9 mouse cellular contexts compared by ENCODE assay signal in genomic region chr14:48664841-48665815, GRCm38 (mm10). TPM values are rescaled to one million over a fixed set of nuclear protein-coding genes. Genes with fewer than 3 reads are reported as not detected.
DNase-seq lines count a peak whose midpoint lies in the region; ATAC-seq and TF ChIP-seq lines count a peak whose summit lies in the region.
"Had no signal": no experiment of that assay in that cellular context is flagged by ENCODE, and none has a peak within 500 bp of the region (broad histone marks: within the 10 kb centered on the region; RNA-seq: fewer than 3 reads in every experiment).

No protein-coding gene starts in this region.

- 3% methylated on average over 50 of the region's 50 CpGs for WGBS in lung, adult 2 months
- WGBS in hindbrain, embryonic 12.5 days, result under 1% methylated on average over 49 of the region's 50 CpGs
- WGBS in neural tube, embryonic 12.5 days, result under 1% methylated on average over 50 of the region's 50 CpGs

- no peak for TF ChIP-seq POLR2A in lung, adult 2 months (IDR thresholded peaks at IDR 0.05; ENCODE audit: borderline replicate concordance, extremely low read depth, low read depth, low read length)

- peaks cover 90% of the 10 kb centered on the region for H3K27me3 ChIP-seq in hindbrain, embryonic 12.5 days
- peaks cover 94% of the 10 kb centered on the region for H3K27me3 ChIP-seq in neural tube, embryonic 12.5 days (replicated peaks)

- H3K27ac ChIP-seq in hindbrain, embryonic 12.5 days, result no peak overlapping the region
- H3K27ac ChIP-seq in neural tube, embryonic 12.5 days, result no peak overlapping the region

- no peaks in the 10 kb centered on the region for H3K9me3 ChIP-seq in hindbrain, embryonic 12.5 days (replicated peaks)
- no peaks in the 10 kb centered on the region for H3K9me3 ChIP-seq in neural tube, embryonic 12.5 days

- H3K4me3 ChIP-seq in lung, adult 2 months (replicated peaks; ENCODE audit: extremely low read depth, low read depth, low read length), result no peak overlapping the region
- peak overlapping the region; percentile 22 for H3K4me3 ChIP-seq in hindbrain, embryonic 12.5 days
- 0 out of 2 replicates have a peak overlapping the region, but pooled peaks have one; percentile 2 for H3K4me3 ChIP-seq in neural tube, embryonic 12.5 days

- H3K36me3 ChIP-seq in hindbrain, embryonic 12.5 days, result no peaks in the 10 kb centered on the region
- no peaks in the 10 kb centered on the region for H3K36me3 ChIP-seq in neural tube, embryonic 12.5 days

- no peak overlapping the region for H3K9ac ChIP-seq in hindbrain, embryonic 12.5 days
- no peak overlapping the region for H3K9ac ChIP-seq in neural tube, embryonic 12.5 days

- ATAC-seq in hindbrain, embryonic 12.5 days (ENCODE audit: low FRiP score), result peak; percentile 61; the same call in 1 of the 2 replicates
- ATAC-seq in neural tube, embryonic 12.5 days (ENCODE audit: low FRiP score, low read depth), result no peak; the same call in 1 of the 2 replicates
- ATAC-seq in monocyte, adult 5-6 weeks (replicated peaks; ENCODE audit: insufficient number of reproducible peaks, low FRiP score, low TSS enrichment, poor library complexity, severe bottlenecking), result no peak

- intact Hi-C loops in left cerebral cortex, postnatal 36 days (cut with DNase I), result loop anchor here (10.0 kb wide), 1 partner anchor 330 kb away; no protein-coding TSS in a partner anchor

- no peak overlapping the region; the same call in 1 of the 2 replicates for H3K4me2 ChIP-seq in hindbrain, embryonic 12.5 days (replicated peaks)
- H3K4me2 ChIP-seq in neural tube, embryonic 12.5 days (replicated peaks), result 0 out of 2 replicates have a peak overlapping the region, but pooled peaks have one; percentile 4

- DNase-seq in lung, adult 2 months, result peak; percentile 14
- DNase-seq in lung, postnatal 4 days, result no peak
- peak; percentile 72 for DNase-seq in embryo, embryonic 10.5 days (ENCODE audit: low spot score)
- no peak for DNase-seq in frontal cortex, postnatal 36 days (ENCODE audit: low spot score in 2 of 2)
- no peak for DNase-seq in left cerebral cortex, postnatal 36 days (ENCODE audit: low spot score in 2 of 2)

- no peaks in the 10 kb centered on the region; the same call in 1 of the 2 replicates for H3K4me1 ChIP-seq in lung, adult 2 months (ENCODE audit: control insufficient read depth, insufficient read depth, low read length)
- peaks cover 12% of the 10 kb centered on the region; the same call in 1 of the 2 replicates for H3K4me1 ChIP-seq in hindbrain, embryonic 12.5 days
- no peaks in the 10 kb centered on the region for H3K4me1 ChIP-seq in neural tube, embryonic 12.5 days

- no peak for TF ChIP-seq CTCF in lung, adult 2 months (IDR thresholded peaks at IDR 0.05; ENCODE audit: insufficient read depth, low read length)

RNA-seq across cellular contexts. Expression of gene Otx2, which starts 8.5 kb away (rescaled TPM):
- not detected in 2 replicates for polyA plus RNA-seq in lung, adult 2 months (2012; rRNA removed)
- polyA plus RNA-seq in hindbrain, embryonic 12.5 days (2016; fragmentation: Nextera tagmentation; extraction: Ambion mirVana), result 15.8 and 20.3 TPM in 2 replicates
- 0.09 TPM in 1 of 2 replicates, not detected in the other for polyA plus RNA-seq in neural tube, embryonic 12.5 days (2016; fragmentation: Nextera tagmentation; extraction: Ambion mirVana)
- not detected in 3 replicates for total RNA-seq in monocyte, adult 5-6 weeks (2017)
- under 1 TPM; 0.16 to 0.39 TPM for total RNA-seq in left cerebral cortex, postnatal 36 days (2021)
- total RNA-seq: liver, adult 2 months had no signal
- polyA plus RNA-seq: liver, adult 2 months had no signal

Comparison
In these comparisons a context has a peak if more than half of its experiments do, and no peak if none do; other contexts are left out.
1. DNase-seq: peak in lung, adult 2 months (single experiment) and embryo, embryonic 10.5 days (single experiment); none in lung, postnatal 4 days (0 of 2), frontal cortex, postnatal 36 days (0 of 2) and left cerebral cortex, postnatal 36 days (0 of 2).
2. RNA of gene Otx2, which starts 8.5 kb away (polyA plus RNA-seq): 15.8 to 20.3 TPM in hindbrain, embryonic 12.5 days; 0.09 TPM in neural tube, embryonic 12.5 days and not detected in lung, adult 2 months; every median in the first group is over 10 times any median in the second.